Mouse (Mus musculus) adrenal gland, adult 8-10 months (tissue): ENCODE measurements around the gene Cysrt1. TPM values are rescaled to one million over a fixed set of nuclear protein-coding genes. Genes with fewer than 3 reads are reported as not detected.

Experiments used
- DNase-seq: peaks from one replicate; pipeline ENCODE4 v3.0.0; 2022
- total RNA-seq, 4 experiments: library from RNA; stranded (reverse); gene quantifications; 2 replicates each; pipeline ENCODE4 v1.2.4; 2022

Cysrt1 gene
- not detected for total RNA-seq

- DNase-seq = no peak
These were observed at the start of gene Cysrt1, which contains the start of gene Rnf208 for GRCm38 (mm10) chr2:25242101-25242506. Gene Cysrt1 (minus strand): TSS chr2:25242452. Gene Rnf208 (plus strand): TSS chr2:25242255.

- DNase-seq = no peak
These were observed 49.2 kb upstream of the Cysrt1 start for GRCm38 (mm10) chr2:25291184-25292053.

GRCm38 (mm10) chr2:25290816-25291130, 48.5 kb upstream of the Cysrt1 start:
- DNase-seq = no peak

- DNase-seq = no peak
These were observed 48.0 kb upstream of the Cysrt1 start for GRCm38 (mm10) chr2:25290101-25290815.

GRCm38 (mm10) chr2:25289651-25290050, 47.4 kb upstream of the Cysrt1 start, which contains the start of gene Lrrc26:
Gene Lrrc26 (plus strand): TSS chr2:25289915.
- DNase-seq = no peak

GRCm38 (mm10) chr2:25288734-25289345, 46.6 kb upstream of the Cysrt1 start:
- DNase-seq = no peak

- DNase-seq = no peak
These were observed 45.8 kb upstream of the Cysrt1 start, which contains the start of gene Tmem210 for GRCm38 (mm10) chr2:25287927-25288649. Gene Tmem210 (plus strand): TSS chr2:25288145.

GRCm38 (mm10) chr2:25286837-25287636, 44.8 kb upstream of the Cysrt1 start:
- no peak for DNase-seq

- DNase-seq = no peak
These were observed 44.1 kb upstream of the Cysrt1 start for GRCm38 (mm10) chr2:25286314-25286713.

- DNase-seq = no peak
These were observed 43.3 kb upstream of the Cysrt1 start for GRCm38 (mm10) chr2:25285551-25285950.

- DNase-seq = no peak
These were observed 37.0 kb upstream of the Cysrt1 start for GRCm38 (mm10) chr2:25278928-25279882.

GRCm38 (mm10) chr2:25273010-25273409, 30.8 kb upstream of the Cysrt1 start:
- DNase-seq = no peak

GRCm38 (mm10) chr2:25272515-25272914, 30.3 kb upstream of the Cysrt1 start:
- no peak for DNase-seq

- DNase-seq = peak; percentile 96
These were observed 29.7 kb upstream of the Cysrt1 start, which contains the start of the genes Ssna1 and Anapc2 for GRCm38 (mm10) chr2:25271827-25272511. Gene Ssna1 (minus strand): TSS chr2:25272438. Gene Anapc2 (plus strand): TSS chr2:25272478.

GRCm38 (mm10) chr2:25267746-25268309, 25.6 kb upstream of the Cysrt1 start:
- no peak for DNase-seq

- DNase-seq = no peak
These were observed 25.0 kb upstream of the Cysrt1 start for GRCm38 (mm10) chr2:25267241-25267640.

GRCm38 (mm10) chr2:25266720-25267119, 24.5 kb upstream of the Cysrt1 start:
- DNase-seq = no peak

GRCm38 (mm10) chr2:25265897-25266656, 23.8 kb upstream of the Cysrt1 start:
- no peak for DNase-seq
